Mouse (Mus musculus) small intestine, adult 2 months (tissue): ENCODE measurements around the gene Clca2. TPM values are rescaled to one million over a fixed set of nuclear protein-coding genes. Genes with fewer than 3 reads are reported as not detected.

Experiments
- H3K27ac ChIP-seq: fragments of 200-500 bp; 2 replicates; pipeline ENCODE4 v1.5.1; 2012; ENCODE audit warnings: low read depth, low read length, control low read depth, inconsistent platforms; ENCODE audit not compliant: insufficient read depth
- H3K27me3 ChIP-seq: fragments of 200-500 bp; 2 replicates; pipeline ENCODE4 v1.6.1; 2012; ENCODE audit warnings: mild to moderate bottlenecking, moderate library complexity, low read length, inconsistent platforms; ENCODE audit not compliant: control insufficient read depth, insufficient read depth
- H3K36me3 ChIP-seq: fragments of 200-500 bp; 2 replicates; pipeline ENCODE4 v1.6.1; 2012; ENCODE audit warnings: mild to moderate bottlenecking, low read length, control low read depth, inconsistent platforms; ENCODE audit not compliant: control insufficient read depth, insufficient read depth
- H3K4me1 ChIP-seq: fragments of 200-500 bp; 2 replicates; pipeline ENCODE4 v1.6.1; 2012; ENCODE audit warnings: low read length, inconsistent platforms, mixed read lengths; ENCODE audit not compliant: control insufficient read depth, insufficient read depth, insufficient read length
- H3K4me3 ChIP-seq: fragments of 200-500 bp; 2 replicates; pipeline ENCODE4 v1.5.1; 2012; ENCODE audit warnings: low read depth, mild to moderate bottlenecking, control low read depth, inconsistent platforms, low read length, moderate library complexity
- CTCF ChIP-seq: fragments of 200-500 bp; IDR thresholded peaks from 2 replicates; pipeline ENCODE4 v1.5.1; 2012; ENCODE audit warnings: low read depth, mild to moderate bottlenecking, control low read depth, inconsistent platforms, low read length, moderate library complexity, mixed read lengths; ENCODE audit not compliant: insufficient replicate concordance, insufficient read length; ENCODE audit errors: extremely low read depth
- POLR2A ChIP-seq: fragments of 200-500 bp; IDR thresholded peaks from 2 replicates; pipeline ENCODE4 v1.6.1; 2012; ENCODE audit warnings: low read depth, mild to moderate bottlenecking, control low read depth, inconsistent platforms, low read length, moderate library complexity
- WGBS: fragments of 180-500 bp; shearing (Covaris S2); methylation state at CpG from one replicate; pipeline ENCODE4 v1.1.7; 2018; 5-methylcytosine and 5-hydroxymethylcytosine counted together
- polyA plus RNA-seq: library from polyadenylated mRNA; depleted of rRNA; stranded (reverse); fragments of >200 nt; gene quantifications from 2 replicates; pipeline ENCODE4 v1.2.3, GENCODE M21; 2012

Gene Clca2
- polyA plus RNA-seq, 1 experiment = 0.11 TPM

DNA sequence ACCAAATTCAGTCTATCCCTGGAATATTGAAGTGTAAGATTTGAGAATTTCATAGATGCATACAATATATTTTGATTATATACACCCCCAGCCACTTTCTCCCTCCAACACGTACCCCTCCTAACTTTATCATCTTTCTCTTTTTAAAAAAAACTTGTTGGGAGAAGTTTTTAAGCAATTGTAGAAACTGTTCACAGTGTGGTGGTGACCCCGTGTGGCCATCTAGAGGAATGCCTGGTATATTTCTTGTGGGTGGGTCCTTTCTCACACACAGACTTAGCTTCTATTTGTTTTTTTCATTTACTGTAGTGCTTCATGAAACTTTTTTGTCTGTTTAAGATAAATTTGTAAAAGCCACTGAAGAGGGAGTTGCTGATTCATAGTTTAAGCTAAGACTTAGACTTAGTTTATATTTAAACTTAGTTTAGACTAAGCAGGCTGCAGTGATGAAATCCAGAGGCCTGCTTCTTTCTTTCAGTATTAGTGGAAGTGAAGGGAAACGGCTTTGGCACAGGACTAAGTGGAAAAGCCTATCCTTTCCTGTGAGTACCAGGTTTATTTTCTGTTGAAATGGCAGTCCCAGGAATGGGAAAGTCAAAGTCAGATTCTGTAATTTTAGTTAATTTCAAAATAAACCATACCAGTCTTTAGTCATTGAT lies 32.1 kb upstream of the Clca2 start:
- Histone ChIP-seq H3K4me3 (no peak overlapping the region), H3K36me3 (peaks cover 21% of the 10 kb centered on the region), H3K27ac (no peak overlapping the region), H3K27me3 (no peaks in the 10 kb centered on the region), H3K4me1 (no peaks in the 10 kb centered on the region)
- 22% methylated on average over 3 of the region's 3 CpGs for WGBS
- TF ChIP-seq POLR2A (no peak), CTCF (no peak)

- TF ChIP-seq POLR2A (no peak), CTCF (no peak)
Observed at GRCm38 (mm10) chr3:145129356-145129755, 30.1 kb upstream of the Clca2 start.

GRCm38 (mm10) chr3:145126618-145127017 lies 27.4 kb upstream of the Clca2 start:
- TF ChIP-seq CTCF (no peak), POLR2A (no peak)
- Histone ChIP-seq H3K27ac (no peak overlapping the region), H3K4me1 (no peaks in the 10 kb centered on the region), H3K4me3 (no peak overlapping the region), H3K36me3 (peaks cover 2% of the 10 kb centered on the region), H3K27me3 (no peaks in the 10 kb centered on the region)
- WGBS = 79% methylated on average over 2 of the region's 2 CpGs

More at GRCm38 (mm10) chr3:145129356-145129755, 30.1 kb upstream of the Clca2 start:
- H3K27me3 ChIP-seq = no peaks in the 10 kb centered on the region
- H3K36me3 ChIP-seq = peaks cover 15% of the 10 kb centered on the region
- H3K4me3 ChIP-seq = no peak overlapping the region
- H3K27ac ChIP-seq = no peak overlapping the region
- H3K4me1 ChIP-seq = no peaks in the 10 kb centered on the region

- TF ChIP-seq POLR2A = no peak
- TF ChIP-seq CTCF = no peak
- 0 out of 2 replicates have a peak, but pooled peaks cover under 1% of the 10 kb centered on the region for H3K4me1 ChIP-seq
- H3K4me3 ChIP-seq = no peak overlapping the region
Observed at GRCm38 (mm10) chr3:145119425-145119824, 20.2 kb upstream of the Clca2 start.

DNA sequence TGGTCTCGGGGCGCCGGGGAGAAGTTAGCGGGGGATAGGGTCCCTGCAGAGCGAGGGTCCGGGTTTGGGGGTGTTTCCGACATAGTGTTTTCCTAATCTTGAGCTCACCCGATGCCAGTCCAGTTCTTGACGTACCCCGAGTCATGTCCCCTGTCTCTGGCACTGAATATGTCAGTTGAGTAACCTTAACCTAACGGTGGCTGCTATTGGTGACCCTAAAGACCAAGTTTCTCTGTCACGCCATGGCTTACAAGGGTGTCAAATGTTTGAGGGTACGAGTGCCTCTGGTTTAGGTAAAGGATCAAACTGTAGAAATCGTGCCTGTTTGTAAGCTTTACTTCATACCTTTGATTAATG lies 19.7 kb upstream of the Clca2 start:
- Histone ChIP-seq H3K27me3 (no peaks in the 10 kb centered on the region), H3K27ac (peak overlapping the region; percentile 72), H3K36me3 (no peaks in the 10 kb centered on the region), H3K4me3 (peak overlapping the region; percentile 86), H3K4me1 (0 out of 2 replicates have a peak, but pooled peaks cover 1% of the 10 kb centered on the region)
- no peak for TF ChIP-seq POLR2A
- TF ChIP-seq CTCF = no peak
- WGBS = 1% methylated on average over 14 of the region's 14 CpGs

More at GRCm38 (mm10) chr3:145119425-145119824, 20.2 kb upstream of the Clca2 start:
- 61% methylated on average over 7 of the region's 7 CpGs for WGBS
- Histone ChIP-seq H3K27me3 (no peaks in the 10 kb centered on the region), H3K27ac (no peak overlapping the region), H3K36me3 (no peaks in the 10 kb centered on the region)

DNA sequence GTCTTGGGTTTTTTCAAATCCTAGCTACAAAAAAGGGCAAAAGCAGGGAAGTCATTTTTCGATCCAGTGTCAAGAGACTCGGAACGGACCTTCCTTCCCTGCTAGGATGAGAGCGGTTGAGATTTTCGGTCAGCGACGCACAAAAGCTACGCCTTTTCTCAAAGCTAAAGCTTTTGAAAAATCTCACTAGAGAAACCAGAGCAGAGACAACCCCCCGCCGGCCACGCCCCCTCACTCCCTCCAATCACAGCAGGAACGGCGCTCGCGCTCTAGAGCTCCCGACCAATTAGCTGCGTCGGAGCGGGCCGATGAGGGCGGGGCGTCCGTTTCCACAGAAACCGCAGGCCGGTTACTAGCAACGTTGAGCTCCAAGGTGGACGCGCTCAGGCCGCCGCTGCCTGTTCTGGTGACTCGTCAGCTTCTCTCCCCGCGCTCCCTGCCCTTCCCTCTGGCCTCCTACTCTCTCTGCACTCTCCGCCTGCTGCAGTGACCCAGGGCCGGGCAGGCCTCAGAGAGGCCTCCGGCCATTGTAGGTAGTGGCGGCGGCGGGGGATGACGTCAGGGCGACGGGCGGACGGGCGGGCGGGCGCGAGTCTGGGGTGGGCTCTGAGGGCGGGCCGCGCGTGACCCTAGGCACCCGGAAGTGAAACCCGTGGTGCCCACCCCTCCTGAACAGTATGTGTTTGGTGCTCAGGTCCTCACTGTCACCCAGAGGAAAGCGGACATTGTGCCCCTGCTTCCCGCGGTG lies 19.2 kb upstream of the Clca2 start, which contains the start of gene Odf2l:
Gene Odf2l (plus strand): TSS at position 335 of the 748 bp plus-strand sequence.
- under 1% methylated on average over 57 of the region's 57 CpGs for WGBS
- H3K4me3 ChIP-seq = peak within 1 kb of the TSS; percentile 86
- H3K27me3 ChIP-seq = no peaks in the 10 kb centered on the region
- H3K4me1 ChIP-seq = 0 out of 2 replicates have a peak, but pooled peaks cover 1% of the 10 kb centered on the region
- peak within 1 kb of the TSS; percentile 85 for H3K27ac ChIP-seq
- TF ChIP-seq POLR2A (peak; percentile 8; the same call in 1 of the 2 replicates), CTCF (no peak)
- no peaks in the 10 kb centered on the region for H3K36me3 ChIP-seq

GRCm38 (mm10) chr3:145117637-145118036 lies 18.4 kb upstream of the Clca2 start:
- H3K4me3 ChIP-seq = no peak overlapping the region
- 76% methylated on average over 10 of the region's 10 CpGs for WGBS
- H3K36me3 ChIP-seq = no peaks in the 10 kb centered on the region
- H3K4me1 ChIP-seq = 0 out of 2 replicates have a peak, but pooled peaks cover 1% of the 10 kb centered on the region
- H3K27me3 ChIP-seq = no peaks in the 10 kb centered on the region
- TF ChIP-seq CTCF = no peak
- TF ChIP-seq POLR2A = no peak
- H3K27ac ChIP-seq = no peak overlapping the region
